Mouse (Mus musculus): ENCODE results near the gene Gsn.

GRCm38 (mm10) chr2:35309906-35310493, 53.8 kb downstream of the Gsn start:
- TF ChIP-seq POLR2A (IDR thresholded peaks at IDR 0.05; ENCODE audit: insufficient read length, low read depth), result no peak
- TF ChIP-seq USF1 (IDR thresholded peaks at IDR 0.05; ENCODE audit: low read depth), result no peak
